Mouse (Mus musculus) ES-CJ7 (cell line): ENCODE data around the gene Pdia5.

Experiments used
- DNase-seq: peaks from one replicate; pipeline ENCODE4 v3.0.0; 2011; ENCODE audit warnings: low read depth, low spot score

The Pdia5 gene

GRCm38 (mm10) chr16:35442026-35442415 lies 48.7 kb downstream of the Pdia5 start:
- DNase-seq = peak; percentile 30

GRCm38 (mm10) chr16:35441346-35442025 lies 49.2 kb downstream of the Pdia5 start:
- DNase-seq = no peak

GRCm38 (mm10) chr16:35439046-35439445 lies 51.6 kb downstream of the Pdia5 start:
- no peak for DNase-seq

- DNase-seq = no peak
Measured at GRCm38 (mm10) chr16:35431608-35432007, 59.1 kb downstream of the Pdia5 start.

GRCm38 (mm10) chr16:35424926-35425325 lies 65.7 kb downstream of the Pdia5 start:
- no peak for DNase-seq

GRCm38 (mm10) chr16:35423250-35424139 lies 67.2 kb downstream of the Pdia5 start:
- no peak for DNase-seq

- no peak for DNase-seq
Measured at GRCm38 (mm10) chr16:35422705-35423104, 68.0 kb downstream of the Pdia5 start.

GRCm38 (mm10) chr16:35422141-35422540 lies 68.5 kb downstream of the Pdia5 start:
- peak; percentile 49 for DNase-seq

GRCm38 (mm10) chr16:35414616-35415015 lies 76.1 kb downstream of the Pdia5 start:
- no peak for DNase-seq

GRCm38 (mm10) chr16:35406706-35407105 lies 84.0 kb downstream of the Pdia5 start:
- DNase-seq = no peak

- DNase-seq = no peak
Measured at GRCm38 (mm10) chr16:35406166-35406565, 84.5 kb downstream of the Pdia5 start.

GRCm38 (mm10) chr16:35405348-35406080 lies 85.2 kb downstream of the Pdia5 start:
- no peak for DNase-seq

GRCm38 (mm10) chr16:35404864-35405263 lies 85.8 kb downstream of the Pdia5 start:
- peak; percentile 58 for DNase-seq

- DNase-seq = no peak
Measured at GRCm38 (mm10) chr16:35403891-35404290, 86.8 kb downstream of the Pdia5 start.

GRCm38 (mm10) chr16:35403356-35403755 lies 87.3 kb downstream of the Pdia5 start:
- no peak for DNase-seq

GRCm38 (mm10) chr16:35392813-35393212 lies 97.9 kb downstream of the Pdia5 start:
- no peak for DNase-seq

- no peak for DNase-seq
Measured at GRCm38 (mm10) chr16:35385654-35386053, 105.0 kb downstream of the Pdia5 start.

GRCm38 (mm10) chr16:35380048-35380447 lies 110.6 kb downstream of the Pdia5 start:
- DNase-seq = no peak

- DNase-seq = no peak
Measured at GRCm38 (mm10) chr16:35379344-35379743, 111.3 kb downstream of the Pdia5 start.

- no peak for DNase-seq
Measured at GRCm38 (mm10) chr16:35364063-35364428, 126.6 kb downstream of the Pdia5 start.

GRCm38 (mm10) chr16:35363150-35364062 lies 127.3 kb downstream of the Pdia5 start, which contains the start of gene Sec22a:
Gene Sec22a (minus strand): TSS chr16:35363918.
- peak; percentile 94 for DNase-seq
